Mouse (Mus musculus) CD4-positive, CD25-positive, alpha-beta regulatory T cell (primary cell): ENCODE results near the gene Nectin4. TPM values are rescaled to one million over a fixed set of nuclear protein-coding genes. Genes with fewer than 3 reads are reported as not detected.

Experiments used
- polyA plus RNA-seq: library from polyadenylated mRNA; unstranded; fragments of 100-300 nt; shearing (Covaris generic); gene quantifications from one replicate; pipeline ENCODE4 v1.2.1, GENCODE M21; 2017

Gene Nectin4
- 0.07 TPM for polyA plus RNA-seq

DNA sequence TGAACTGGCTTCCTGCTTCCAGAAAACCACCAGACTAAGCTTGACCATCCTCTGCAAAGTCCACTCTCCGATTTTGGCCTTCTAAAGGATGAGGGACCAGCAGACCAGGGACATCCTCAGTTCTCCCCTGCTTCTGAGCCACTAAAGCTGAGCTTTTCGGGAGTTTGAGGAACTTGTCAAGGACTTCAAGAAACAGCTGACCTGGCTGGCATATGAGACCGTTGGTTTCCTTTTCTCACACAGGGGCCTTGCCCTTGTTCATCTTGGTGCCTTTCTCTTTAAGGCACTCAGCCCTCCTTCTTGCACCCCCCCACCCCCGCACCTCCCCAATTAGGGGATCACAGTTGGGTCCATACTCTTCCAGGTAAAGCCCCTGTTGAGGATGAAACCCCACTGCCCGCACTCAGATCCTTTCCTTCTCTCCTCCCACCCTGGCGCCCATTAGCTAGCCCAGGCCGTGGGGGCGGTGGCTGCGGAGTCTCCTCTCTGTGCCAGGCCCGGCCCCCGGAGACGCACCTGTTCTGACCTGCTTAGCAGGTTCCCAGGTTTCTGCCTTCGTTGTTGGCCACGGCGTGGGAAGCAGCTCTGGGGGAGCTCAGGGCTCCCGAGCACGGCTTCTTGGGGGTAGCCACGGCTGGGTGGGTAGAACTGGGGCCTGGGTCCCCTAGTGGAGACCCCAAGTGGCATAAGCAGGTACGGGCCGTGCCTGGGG is at the start of gene Nectin4:
Gene Nectin4, plus strand, starts transcription at position 255 of the 712 bp plus-strand sequence.

DNA sequence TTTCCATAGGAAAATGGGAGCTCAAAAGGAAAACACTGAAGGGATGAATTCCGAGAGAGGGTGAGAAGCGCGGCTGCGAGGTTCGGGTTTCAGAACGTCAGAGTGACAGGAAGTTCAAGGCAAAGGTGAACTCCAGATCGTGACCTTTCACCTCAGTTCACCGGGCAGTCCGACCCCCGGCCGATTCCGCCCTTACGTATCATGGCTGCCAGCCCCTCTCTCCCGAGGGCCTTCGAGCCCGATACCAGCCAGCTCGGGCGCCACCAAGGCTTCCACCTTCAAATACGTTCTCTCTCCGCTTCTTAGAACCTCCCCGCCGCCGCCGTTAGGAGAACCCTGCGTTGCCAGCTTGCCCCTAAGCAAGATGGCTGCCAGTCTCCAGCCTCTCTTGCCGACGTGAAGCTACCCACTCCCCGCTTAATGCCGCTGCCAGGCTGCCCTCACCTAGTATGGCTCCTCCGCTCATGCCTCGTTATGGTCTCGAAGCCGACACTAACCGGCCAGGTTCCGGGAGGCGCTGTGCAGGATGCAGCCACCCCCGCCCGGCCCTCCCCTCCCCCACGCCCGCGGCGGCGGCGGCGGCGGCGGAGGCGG is 41.0 kb upstream of the Nectin4 start, which contains the start of gene Dedd:
Gene Dedd, plus strand, starts transcription at position 307 of the 594 bp plus-strand sequence.

DNA sequence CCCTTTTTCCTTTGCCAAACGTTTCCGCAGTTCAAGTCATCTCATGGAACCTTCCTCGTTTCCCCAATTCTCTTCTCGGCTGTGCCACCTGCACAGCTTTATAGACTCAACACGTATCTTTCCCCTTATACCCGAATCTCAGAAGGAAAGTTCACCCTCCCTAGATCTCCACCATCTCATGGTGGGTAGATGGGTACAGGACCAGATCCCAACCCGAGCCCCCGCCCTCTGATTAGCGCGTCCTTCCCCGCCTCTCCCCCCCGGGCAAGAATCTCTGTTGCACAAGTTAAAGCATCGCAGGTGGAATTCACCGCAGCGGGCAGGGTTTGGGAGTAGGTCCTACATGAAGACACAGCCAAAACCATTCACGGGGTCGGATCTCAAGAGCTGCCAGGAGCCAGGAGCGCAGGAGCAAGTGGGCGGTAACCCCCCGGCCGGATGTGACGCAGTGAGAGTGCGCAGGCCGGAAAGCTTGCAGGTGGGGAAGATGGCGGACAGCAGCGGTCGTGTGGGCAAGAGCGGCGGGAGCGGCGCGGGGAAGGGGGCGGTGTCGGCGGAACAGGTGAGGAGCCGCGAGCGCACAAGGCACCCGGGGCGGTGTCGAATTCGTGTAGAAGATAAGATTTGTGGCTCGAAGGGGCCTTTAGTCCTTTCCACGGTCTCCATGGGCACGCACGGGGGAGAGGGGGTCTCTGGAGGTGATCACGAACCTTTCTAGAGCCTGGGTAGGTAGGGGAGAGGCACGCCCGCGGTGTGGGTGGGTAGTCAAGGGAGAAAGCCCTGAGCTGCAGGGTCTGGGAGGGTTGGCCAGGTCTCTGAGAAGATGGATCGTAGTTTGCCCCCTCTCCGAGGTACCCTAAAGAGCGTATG is 24.4 kb upstream of the Nectin4 start, which contains the start of the genes Nit1 and Pfdn2:
Gene Nit1, minus strand, starts transcription at position 422 of the 870 bp plus-strand sequence.
Gene Pfdn2, plus strand, starts transcription at position 446 of the 870 bp plus-strand sequence.

DNA sequence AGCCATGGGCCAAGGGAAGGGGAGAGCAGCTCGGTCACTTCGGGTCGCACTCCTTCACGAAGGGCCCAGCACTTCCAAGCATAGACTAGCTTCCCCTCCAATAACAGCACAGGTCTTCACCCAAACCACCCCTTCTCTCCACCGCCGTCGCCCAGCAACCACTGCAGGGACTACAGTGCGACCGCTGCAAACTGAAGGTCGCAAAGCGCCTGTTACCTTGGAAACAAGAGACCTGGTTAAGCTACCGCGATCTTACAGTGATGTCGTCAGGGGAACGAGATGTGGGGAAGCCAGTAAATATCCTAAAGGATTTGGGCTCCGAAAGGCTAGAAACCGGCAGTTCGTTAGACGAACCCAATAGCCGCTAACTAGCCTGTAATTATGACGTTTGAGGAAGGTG is 9.2 kb upstream of the Nectin4 start, which contains the start of gene Klhdc9:
Gene Klhdc9, minus strand, starts transcription at position 143 of the 400 bp plus-strand sequence.

DNA sequence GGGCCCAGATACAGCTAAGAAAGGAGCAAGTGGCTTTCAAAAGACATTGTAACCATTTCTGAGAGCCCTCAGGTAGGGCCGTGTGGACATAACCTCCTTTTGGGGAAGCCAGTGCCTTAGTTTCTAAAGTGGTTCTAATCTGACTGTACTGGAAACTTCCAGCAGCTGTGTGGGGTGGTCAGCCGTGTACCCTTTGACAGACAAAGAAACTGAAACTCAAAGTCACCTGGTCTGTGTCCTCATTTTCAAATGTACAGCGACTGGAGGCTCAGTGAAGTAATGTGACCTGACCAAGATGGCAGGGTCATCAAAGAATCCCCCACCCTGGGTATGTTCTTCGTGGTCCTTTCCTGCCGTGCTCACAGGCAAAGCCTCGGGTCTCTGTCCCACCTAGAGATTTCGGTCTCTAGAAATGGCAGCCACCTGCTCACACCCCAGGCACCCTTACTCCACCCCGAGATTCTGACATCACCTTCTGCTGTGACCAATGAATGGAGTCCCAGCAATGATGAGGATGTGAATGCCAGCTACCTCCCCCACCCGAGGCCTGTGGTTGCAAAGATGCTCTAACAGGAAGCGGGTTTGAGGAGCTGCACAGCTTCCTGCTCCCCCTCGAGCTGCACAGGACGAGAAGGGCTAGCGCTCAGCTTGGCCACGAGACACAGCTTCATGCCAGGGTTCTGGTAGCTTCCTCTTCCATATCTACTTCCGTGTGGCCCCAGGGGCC is 18.6 kb downstream of the Nectin4 start, which contains the start of gene Arhgap30:
Gene Arhgap30, plus strand, starts transcription at position 579 of the 727 bp plus-strand sequence.

DNA sequence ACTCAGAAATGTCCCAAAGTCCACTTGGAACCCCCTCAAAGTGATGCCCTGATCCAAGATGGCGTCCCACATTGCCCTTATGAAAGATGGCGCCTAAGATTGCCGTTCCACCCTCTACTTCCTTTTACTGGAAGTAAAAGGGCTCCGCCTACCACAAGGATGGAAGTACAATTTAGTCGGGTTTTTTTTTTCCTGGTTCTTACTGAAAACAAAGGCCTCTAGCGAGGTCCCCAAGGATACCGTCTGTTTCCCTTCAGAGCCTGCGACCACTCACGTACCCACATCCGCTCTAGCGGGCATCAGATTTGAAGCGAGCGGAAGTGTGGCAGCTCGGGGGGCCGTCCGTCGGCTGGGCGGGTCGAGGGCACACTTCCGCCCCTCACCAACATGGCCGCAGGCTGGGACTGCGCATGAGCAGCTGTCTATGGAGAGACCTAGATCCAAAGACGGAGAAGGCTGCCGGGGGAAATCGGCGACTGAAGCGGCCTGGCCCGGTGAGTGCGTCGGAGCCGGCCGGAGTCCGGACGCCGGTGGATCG is 41.1 kb downstream of the Nectin4 start, which contains the start of gene Usf1:
Gene Usf1, plus strand, starts transcription at position 367 of the 538 bp plus-strand sequence.

DNA sequence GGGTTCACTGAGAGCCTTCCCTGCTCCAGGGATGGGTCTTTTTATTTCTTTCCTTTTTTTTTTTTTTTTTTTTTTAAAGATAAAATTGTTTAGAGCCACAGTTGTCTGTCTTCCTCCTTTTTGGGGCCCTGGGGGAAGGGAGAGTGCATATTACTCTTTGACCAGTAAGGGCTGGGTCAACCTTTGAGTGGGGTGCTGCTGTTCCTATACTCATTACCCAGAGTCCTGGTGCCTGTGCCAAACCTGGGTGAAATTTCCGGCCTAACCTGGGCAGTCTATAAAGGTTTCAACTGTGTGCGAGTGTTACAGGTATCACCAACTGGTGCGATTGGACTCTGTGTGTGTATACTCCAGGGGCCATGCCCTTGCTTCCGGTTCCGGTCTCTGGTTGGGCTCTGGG is 48.8 kb downstream of the Nectin4 start, which contains the start of gene Tstd1:
Gene Tstd1, plus strand, starts transcription at position 213 of the 400 bp plus-strand sequence.

DNA sequence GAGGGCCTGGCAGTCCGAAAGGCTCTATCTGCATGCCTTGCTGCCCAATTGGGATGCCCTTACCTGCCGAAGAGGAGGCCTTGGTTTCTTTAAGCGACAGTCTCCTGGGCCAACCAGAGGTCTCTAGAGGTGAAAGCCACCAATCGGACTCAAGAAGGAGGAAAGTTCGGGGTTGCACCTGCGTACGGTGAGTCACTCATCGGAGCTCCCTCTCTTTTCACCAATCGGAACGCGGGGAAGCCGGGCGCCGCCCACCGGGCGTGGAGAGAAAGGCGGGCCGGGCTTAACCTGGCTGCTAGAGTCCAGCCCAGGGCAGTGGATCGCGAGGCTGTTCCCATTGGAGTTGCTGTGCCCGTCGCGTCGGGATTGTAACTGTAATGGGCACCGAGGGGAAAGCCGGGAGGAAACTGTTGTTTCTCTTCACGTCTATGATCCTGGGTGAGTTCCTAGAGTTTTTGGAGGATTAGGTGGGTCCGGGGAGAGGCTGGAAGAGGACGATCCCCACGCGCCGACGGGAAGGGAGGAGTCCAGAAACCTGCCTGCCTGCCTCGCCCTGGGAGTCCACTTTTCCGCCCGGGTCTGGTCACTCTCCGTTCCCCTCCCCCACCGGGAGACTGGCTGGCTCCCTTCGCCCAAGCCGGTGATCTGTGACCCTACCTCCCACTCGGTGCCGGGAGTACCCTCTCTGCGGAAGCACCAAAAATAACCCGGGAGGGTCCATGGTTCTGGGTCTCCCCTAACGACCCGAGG is 67.5 kb downstream of the Nectin4 start, which contains the start of gene F11r:
Gene F11r, plus strand, starts transcription at position 272 of the 750 bp plus-strand sequence.

Other genes with a start within 250 kb of the Nectin4 start
- gene Sdhc, start 219.5 kb upstream of the Nectin4 start, polyA plus RNA-seq = 159 TPM
- not detected for gene Mpz, start 219.4 kb upstream of the Nectin4 start, polyA plus RNA-seq
- not detected for gene Pcp4l1, start 173.8 kb upstream of the Nectin4 start, polyA plus RNA-seq
- 0.36 TPM for gene Nr1i3, start 156.1 kb upstream of the Nectin4 start, polyA plus RNA-seq
- gene Tomm40l, start 147.6 kb upstream of the Nectin4 start, polyA plus RNA-seq = 34.9 TPM
- not detected for gene Apoa2, start 145.0 kb upstream of the Nectin4 start, polyA plus RNA-seq
- gene Fcer1g, start 135.7 kb upstream of the Nectin4 start, polyA plus RNA-seq = 5.2 TPM
- gene Adamts4, start 119.7 kb upstream of the Nectin4 start, polyA plus RNA-seq = 0.12 TPM
- gene Ndufs2, start 118.7 kb upstream of the Nectin4 start, polyA plus RNA-seq = 181 TPM
- gene B4galt3, start 99.8 kb upstream of the Nectin4 start, polyA plus RNA-seq = 43.3 TPM
- gene Ppox, start 88.9 kb upstream of the Nectin4 start, polyA plus RNA-seq = 83.9 TPM
- gene Usp21, start 82.1 kb upstream of the Nectin4 start, polyA plus RNA-seq = 61.2 TPM
- 54.1 TPM for gene Ufc1, start 75.1 kb upstream of the Nectin4 start, polyA plus RNA-seq
- 45.6 TPM for gene Dedd, start 41.0 kb upstream of the Nectin4 start, polyA plus RNA-seq
- gene Nit1, start 24.5 kb upstream of the Nectin4 start, polyA plus RNA-seq = 48.6 TPM
- gene Pfdn2, start 24.4 kb upstream of the Nectin4 start, polyA plus RNA-seq = 93.6 TPM
- 0.29 TPM for gene Klhdc9, start 9.3 kb upstream of the Nectin4 start, polyA plus RNA-seq
- gene Arhgap30, start 18.9 kb downstream of the Nectin4 start, polyA plus RNA-seq = 190 TPM
- gene Usf1, start 41.2 kb downstream of the Nectin4 start, polyA plus RNA-seq = 75.0 TPM
- 3.2 TPM for gene Tstd1, start 48.8 kb downstream of the Nectin4 start, polyA plus RNA-seq
- 0.26 TPM for gene F11r, start 67.4 kb downstream of the Nectin4 start, polyA plus RNA-seq
- 11.0 TPM for gene Alyref2, start 133.4 kb downstream of the Nectin4 start, polyA plus RNA-seq
- not detected for gene Itln1, start 165.2 kb downstream of the Nectin4 start, polyA plus RNA-seq
- 0.56 TPM for gene Cd244a, start 189.1 kb downstream of the Nectin4 start, polyA plus RNA-seq
- gene Ly9, start 237.3 kb downstream of the Nectin4 start, polyA plus RNA-seq = 153 TPM